Mouse (Mus musculus) kidney, embryonic 16.5 days (tissue): ENCODE data around the gene Vps52. TPM values are rescaled to one million over a fixed set of nuclear protein-coding genes. Genes with fewer than 3 reads are reported as not detected.

ENCODE experiments used
- ATAC-seq: fragments of 200-750 bp; cut with Nextera tagmentation; 2 replicates; pipeline ENCODE4 v1.8.0; 2017; ENCODE audit warnings: moderate TSS enrichment; ENCODE audit not compliant: low FRiP score, low TSS enrichment
- H3K27ac ChIP-seq: fragments of 300-500 bp; sonication (generic); 2 replicates; pipeline ENCODE4 v1.5.1; 2014; ENCODE audit warnings: low read length
- H3K27me3 ChIP-seq: fragments of 300-500 bp; sonication (generic); 2 replicates; pipeline ENCODE4 v1.6.1; 2014; ENCODE audit warnings: low read length, control low read depth, mixed read lengths; ENCODE audit not compliant: insufficient read depth
- H3K36me3 ChIP-seq: fragments of 300-500 bp; sonication (generic); 2 replicates; pipeline ENCODE4 v1.6.1; 2014; ENCODE audit warnings: low read length, control low read depth, mixed read lengths; ENCODE audit not compliant: insufficient read depth
- H3K4me1 ChIP-seq: fragments of 300-500 bp; sonication (generic); 2 replicates; pipeline ENCODE4 v1.6.1; 2014; ENCODE audit warnings: low read length, control low read depth, mixed read lengths; ENCODE audit not compliant: insufficient read depth
- H3K4me2 ChIP-seq: fragments of 300-500 bp; sonication (generic); replicated peaks from 2 replicates; pipeline ENCODE4 v1.6.1; 2014; ENCODE audit warnings: low read depth, low read length
- H3K4me3 ChIP-seq: fragments of 300-500 bp; sonication (generic); 2 replicates; pipeline ENCODE4 v1.5.1; 2014; ENCODE audit warnings: mild to moderate bottlenecking, low read length
- H3K9ac ChIP-seq: fragments of 300-500 bp; sonication (generic); replicated peaks from 2 replicates; pipeline ENCODE4 v1.6.1; 2014; ENCODE audit warnings: low read length
- H3K9me3 ChIP-seq: fragments of 300-500 bp; sonication (generic); 2 replicates; pipeline ENCODE4 v1.6.1; 2016; ENCODE audit warnings: low read length, control low read depth
- WGBS: fragments of 180-500 bp; shearing (Covaris S2); extraction: QIAGEN DNeasy Blood & Tissue Kit; methylation state at CpG from one replicate; pipeline ENCODE4 v1.1.7; 2014; 5-methylcytosine and 5-hydroxymethylcytosine counted together
- polyA plus RNA-seq: library from polyadenylated mRNA; unstranded; fragments of >200 nt; fragmentation: Nextera tagmentation; extraction: Ambion mirVana; gene quantifications from 2 replicates; pipeline ENCODE4 v1.2.1, GENCODE M21; 2015

The Vps52 gene
- 51.9 and 54.7 TPM in 2 replicates for polyA plus RNA-seq

DNA sequence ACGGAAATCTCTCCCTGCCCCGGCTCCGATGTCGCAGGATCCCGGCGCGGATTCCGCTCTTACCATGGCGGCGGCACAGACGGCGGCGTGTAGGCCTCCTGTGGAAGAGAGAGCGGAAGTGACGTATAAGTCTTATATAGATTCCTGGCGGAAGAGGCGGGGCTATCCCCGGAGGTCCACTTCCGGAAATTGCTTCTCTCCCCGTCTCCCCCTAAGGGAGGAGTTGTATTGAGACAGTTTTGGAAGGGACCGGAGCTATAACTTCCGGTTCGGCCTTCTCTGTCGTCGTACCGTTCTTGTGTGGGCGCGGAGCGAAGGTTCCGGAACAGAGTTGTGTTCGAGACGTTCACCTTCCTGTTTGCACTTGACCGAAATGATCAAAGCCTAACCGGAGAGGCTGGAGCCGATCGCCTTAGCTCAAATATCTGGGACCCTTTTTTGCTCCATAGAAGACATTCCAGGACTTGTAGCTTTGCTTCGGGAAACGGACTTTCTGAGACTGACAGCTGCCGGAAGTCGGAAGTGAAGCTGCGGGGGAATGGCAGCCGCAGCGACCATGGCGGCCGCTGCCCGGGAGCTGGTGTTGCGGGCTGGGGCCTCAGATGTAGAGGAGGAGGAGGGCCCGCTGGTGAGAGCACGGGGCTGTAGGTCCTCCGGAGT, at the start of gene Vps52, which contains the start of gene Rps18:
Gene Vps52 (plus strand): TSS at position 258 of the 660 bp plus-strand sequence.
Gene Rps18 (minus strand): TSS at position 447 of the 660 bp plus-strand sequence.
- H3K4me3 ChIP-seq: peak within 1 kb of the TSS; percentile 87
- H3K9me3 ChIP-seq: no peaks in the 10 kb centered on the region
- ATAC-seq: peak; percentile 79
- under 1% methylated on average over 50 of the region's 50 CpGs for WGBS
- H3K4me2 ChIP-seq: peak within 1 kb of the TSS; percentile 99
- H3K27ac ChIP-seq: peak within 1 kb of the TSS; percentile 87
- peaks cover 44% of the 10 kb centered on the region for H3K4me1 ChIP-seq
- peaks cover 42% of the 10 kb centered on the region for H3K36me3 ChIP-seq
- H3K9ac ChIP-seq: peak within 1 kb of the TSS; percentile 87
- H3K27me3 ChIP-seq: no peaks in the 10 kb centered on the region

DNA sequence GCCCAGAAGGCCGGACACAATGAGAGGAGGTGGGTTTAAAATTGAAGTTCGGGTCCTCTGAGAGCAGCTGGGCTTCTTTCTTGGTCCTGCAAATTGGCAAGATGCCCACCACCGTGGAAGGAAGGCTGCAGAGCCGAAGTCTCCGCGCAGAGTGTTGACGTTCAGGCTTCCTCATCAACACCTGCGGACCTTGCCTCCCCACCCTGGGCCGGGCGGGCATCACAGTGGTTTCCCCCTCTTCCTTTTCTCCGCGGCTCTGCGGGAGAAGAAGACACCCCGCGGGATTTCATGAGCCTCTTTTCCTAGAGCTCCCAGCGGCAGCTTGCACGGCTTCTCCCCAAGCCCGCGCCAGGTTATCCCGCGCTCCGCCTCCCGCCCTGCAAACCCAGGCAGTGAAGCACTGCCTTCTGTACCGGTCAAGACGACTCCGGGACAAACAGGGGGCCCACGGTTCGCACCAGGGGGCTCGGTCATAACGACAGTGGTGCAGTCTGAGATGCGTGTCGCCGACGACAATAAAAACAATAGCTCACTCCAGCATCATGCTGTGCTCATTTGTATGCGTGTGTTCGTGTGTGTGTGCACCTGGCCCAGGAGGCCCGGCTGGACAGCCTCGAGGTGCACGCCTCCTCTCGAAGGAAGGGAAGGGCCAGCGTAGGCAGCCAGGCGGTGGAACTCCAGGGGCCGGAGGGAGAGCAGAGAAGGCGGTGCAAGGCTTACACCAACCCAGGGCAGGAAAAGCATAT, 47.1 kb upstream of the Vps52 start:
- H3K4me2 ChIP-seq: peak overlapping the region; percentile 87
- H3K4me1 ChIP-seq: peaks cover 30% of the 10 kb centered on the region
- H3K27ac ChIP-seq: peak overlapping the region; percentile 90
- H3K27me3 ChIP-seq: no peaks in the 10 kb centered on the region
- peak overlapping the region; percentile 93 for H3K4me3 ChIP-seq
- H3K9ac ChIP-seq: peak overlapping the region; percentile 77
- WGBS: under 1% methylated on average over 44 of the region's 44 CpGs
- peak; percentile 40 for ATAC-seq
- H3K9me3 ChIP-seq: no peaks in the 10 kb centered on the region
- peaks cover 20% of the 10 kb centered on the region for H3K36me3 ChIP-seq

DNA sequence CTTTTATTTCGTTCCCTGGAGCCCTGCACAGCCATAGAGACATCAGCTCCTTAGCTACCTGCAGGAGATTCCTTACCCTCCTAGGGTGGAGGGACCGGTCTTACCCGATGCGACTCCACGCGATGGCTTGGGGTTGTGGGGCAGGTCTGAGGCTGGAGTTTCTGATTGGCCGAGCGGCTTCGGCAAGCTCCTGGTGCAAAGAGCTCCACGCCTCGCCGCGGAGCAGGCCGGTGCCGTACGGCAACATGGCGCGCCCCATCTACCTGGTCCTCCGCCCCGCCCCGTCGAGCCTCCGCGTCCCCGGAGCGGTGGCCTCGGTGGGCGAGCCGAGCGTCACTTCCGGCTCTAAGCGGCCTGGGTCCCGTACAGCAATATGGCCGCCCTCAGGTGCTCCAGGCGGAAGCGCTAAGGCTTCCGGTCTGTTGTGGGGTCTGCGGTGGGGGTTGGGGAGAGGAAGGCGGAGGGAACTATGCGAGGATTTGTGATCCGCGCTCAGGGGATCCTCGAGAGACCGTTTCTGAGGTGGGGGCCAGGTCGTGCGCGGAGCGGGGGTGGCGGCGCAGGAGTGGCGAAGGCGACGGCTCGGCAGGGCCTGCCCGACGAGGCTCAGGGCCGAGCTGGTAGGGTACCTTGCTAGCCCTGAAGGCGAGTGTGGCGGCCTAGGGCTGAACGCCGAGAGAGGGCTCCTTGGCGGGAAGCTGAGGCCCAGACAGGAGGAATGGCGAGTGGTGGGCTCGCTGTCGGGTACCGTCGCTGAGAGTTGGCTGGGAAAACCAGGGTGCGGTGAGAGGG, 46.3 kb upstream of the Vps52 start, which contains the start of gene Daxx:
Gene Daxx (plus strand): TSS at position 338 of the 792 bp plus-strand sequence.
- ATAC-seq: peak; percentile 96
- H3K9ac ChIP-seq: peak within 1 kb of the TSS; percentile 92
- under 1% methylated on average over 68 of the region's 68 CpGs for WGBS

DNA sequence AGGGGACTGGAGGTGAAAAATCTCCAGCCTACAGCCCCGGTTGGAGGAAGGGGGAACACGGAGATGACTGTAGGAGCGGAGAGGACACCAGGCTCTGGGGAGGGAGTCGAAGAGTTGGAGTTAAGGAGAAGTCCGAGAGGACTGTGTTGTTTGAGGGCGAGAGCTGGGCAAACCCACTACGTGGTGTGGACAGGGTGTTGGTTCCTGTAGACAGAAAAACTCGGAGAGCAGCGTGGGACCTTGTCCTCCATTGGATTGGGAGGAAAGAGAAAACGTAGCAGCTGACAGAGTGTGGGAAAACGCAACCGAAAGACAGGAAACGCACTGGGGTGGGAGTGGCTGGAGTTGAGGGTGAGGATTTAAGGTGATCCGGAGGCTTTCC, 45.8 kb upstream of the Vps52 start:
- Histone ChIP-seq H3K4me2 (peak overlapping the region; percentile 77), H3K27ac (peak overlapping the region; percentile 92), H3K9ac (peak overlapping the region; percentile 92), H3K4me1 (peaks cover 36% of the 10 kb centered on the region), H3K9me3 (no peaks in the 10 kb centered on the region), H3K4me3 (peak overlapping the region; percentile 93), H3K27me3 (no peaks in the 10 kb centered on the region), H3K36me3 (peaks cover 34% of the 10 kb centered on the region)
- WGBS: 0% methylated on average over 14 of the region's 14 CpGs
- peak; percentile 2 for ATAC-seq

More for the DNA sequence above, 46.3 kb upstream of the Vps52 start, which contains the start of gene Daxx:
- H3K9me3 ChIP-seq: no peaks in the 10 kb centered on the region
- no peaks in the 10 kb centered on the region for H3K27me3 ChIP-seq
- H3K4me3 ChIP-seq: peak within 1 kb of the TSS; percentile 93
- peaks cover 28% of the 10 kb centered on the region for H3K36me3 ChIP-seq
- peak within 1 kb of the TSS; percentile 92 for H3K27ac ChIP-seq
- peaks cover 30% of the 10 kb centered on the region for H3K4me1 ChIP-seq
- H3K4me2 ChIP-seq: peak within 1 kb of the TSS; percentile 87

DNA sequence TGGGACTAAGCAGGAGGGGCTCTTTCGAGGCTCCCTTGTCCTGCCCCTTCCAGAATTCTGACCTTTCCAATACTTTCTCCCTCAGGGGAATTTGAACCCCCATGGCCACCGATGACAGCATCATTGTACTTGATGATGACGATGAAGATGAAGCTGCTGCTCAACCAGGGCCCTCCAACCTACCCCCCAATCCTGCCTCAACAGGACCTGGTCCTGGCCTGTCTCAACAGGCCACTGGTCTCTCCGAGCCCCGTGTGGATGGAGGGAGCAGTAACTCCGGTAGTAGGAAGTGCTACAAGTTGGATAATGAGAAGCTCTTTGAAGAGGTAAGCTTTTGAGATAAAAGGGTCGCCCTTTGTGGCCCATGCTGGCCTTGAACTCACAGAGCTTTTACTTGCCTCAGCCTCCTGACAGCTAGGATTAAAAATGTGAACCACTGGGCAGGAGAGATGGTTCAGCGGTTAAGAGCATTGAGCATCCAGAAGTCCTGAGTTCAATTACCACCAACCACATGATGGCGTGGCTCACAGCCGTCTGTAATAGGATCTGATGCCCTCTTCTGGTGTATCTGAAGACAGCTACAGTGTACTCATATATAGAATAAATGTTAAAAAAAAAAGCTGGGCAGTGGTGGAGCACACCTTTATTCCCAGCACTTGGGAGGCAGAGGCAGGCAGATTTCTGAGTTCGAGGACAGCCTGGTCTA, 45.1 kb upstream of the Vps52 start:
- H3K4me2 ChIP-seq: peak overlapping the region; percentile 77
- no peaks in the 10 kb centered on the region for H3K27me3 ChIP-seq
- H3K9me3 ChIP-seq: no peaks in the 10 kb centered on the region
- peak overlapping the region; percentile 92 for H3K9ac ChIP-seq
- ATAC-seq: no peak
- H3K36me3 ChIP-seq: peaks cover 35% of the 10 kb centered on the region
- H3K4me3 ChIP-seq: peak overlapping the region; percentile 93
- H3K4me1 ChIP-seq: peaks cover 42% of the 10 kb centered on the region
- peak overlapping the region; percentile 92 for H3K27ac ChIP-seq
- 51% methylated on average over 11 of the region's 11 CpGs for WGBS

DNA sequence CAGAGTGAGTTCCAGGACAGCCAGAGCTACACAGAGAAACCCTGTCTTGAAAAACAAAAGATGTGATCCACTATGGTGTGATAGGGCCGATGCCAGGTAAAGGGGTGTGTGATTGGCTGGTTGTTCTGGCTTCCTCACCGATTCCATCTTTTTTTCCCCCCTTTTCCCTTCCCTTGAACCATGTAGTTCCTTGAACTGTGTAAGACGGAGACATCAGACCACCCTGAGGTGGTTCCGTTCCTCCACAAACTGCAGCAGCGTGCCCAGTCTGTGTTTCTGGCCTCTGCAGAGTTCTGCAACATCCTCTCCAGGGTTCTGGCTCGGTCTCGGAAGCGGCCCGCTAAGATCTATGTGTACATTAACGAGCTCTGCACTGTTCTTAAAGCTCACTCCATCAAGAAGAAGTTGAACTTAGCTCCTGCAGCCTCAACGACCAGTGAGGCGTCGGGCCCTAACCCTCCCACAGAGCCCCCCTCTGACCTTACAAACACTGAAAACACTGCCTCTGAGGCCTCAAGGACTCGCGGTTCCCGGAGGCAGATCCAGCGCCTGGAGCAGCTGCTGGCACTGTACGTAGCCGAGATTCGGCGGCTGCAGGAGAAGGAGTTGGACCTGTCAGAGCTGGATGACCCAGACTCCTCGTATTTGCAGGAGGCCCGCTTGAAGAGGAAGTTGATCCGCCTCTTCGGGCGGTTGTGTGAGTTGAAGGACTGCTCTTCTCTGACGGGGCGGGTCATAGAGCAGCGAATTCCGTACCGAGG, 44.4 kb upstream of the Vps52 start:
- 0 out of 2 replicates have a peak overlapping the region, but pooled peaks have one; percentile 37 for H3K27ac ChIP-seq
- ATAC-seq: no peak
- WGBS: 57% methylated on average over 31 of the region's 31 CpGs
- peaks cover 43% of the 10 kb centered on the region for H3K4me1 ChIP-seq
- H3K9me3 ChIP-seq: no peaks in the 10 kb centered on the region
- H3K27me3 ChIP-seq: no peaks in the 10 kb centered on the region
- H3K4me3 ChIP-seq: peak overlapping the region; percentile 13; the same call in 1 of the 2 replicates
- peaks cover 35% of the 10 kb centered on the region for H3K36me3 ChIP-seq
- no peak overlapping the region; the same call in 1 of the 2 replicates for H3K9ac ChIP-seq
- peak overlapping the region; percentile 77; the same call in 1 of the 2 replicates for H3K4me2 ChIP-seq

DNA sequence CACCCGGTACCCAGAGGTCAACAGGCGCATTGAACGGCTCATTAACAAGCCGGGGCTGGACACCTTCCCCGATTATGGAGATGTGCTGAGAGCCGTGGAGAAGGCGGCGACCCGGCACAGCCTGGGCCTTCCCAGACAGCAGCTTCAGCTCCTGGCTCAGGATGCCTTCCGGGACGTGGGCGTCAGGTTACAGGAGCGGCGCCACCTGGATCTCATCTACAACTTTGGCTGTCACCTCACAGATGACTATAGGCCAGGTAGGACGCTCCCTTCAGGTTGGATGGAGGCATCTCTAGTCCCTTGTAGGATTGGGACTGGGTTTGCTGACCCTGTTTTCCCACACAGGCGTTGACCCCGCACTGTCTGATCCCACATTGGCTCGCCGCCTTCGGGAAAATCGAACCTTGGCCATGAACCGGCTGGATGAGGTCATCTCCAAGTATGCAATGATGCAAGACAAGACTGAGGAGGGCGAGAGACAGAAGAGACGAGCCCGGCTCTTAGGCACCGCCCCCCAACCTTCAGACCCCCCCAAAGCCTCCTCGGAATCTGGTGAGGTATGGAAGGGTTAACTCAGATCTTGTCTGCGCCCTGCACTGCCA, 43.7 kb upstream of the Vps52 start:
- Histone ChIP-seq H3K27ac (no peak overlapping the region), H3K36me3 (peaks cover 35% of the 10 kb centered on the region), H3K4me1 (peaks cover 47% of the 10 kb centered on the region), H3K9ac (no peak overlapping the region), H3K4me2 (peak overlapping the region; percentile 77; the same call in 1 of the 2 replicates), H3K9me3 (no peaks in the 10 kb centered on the region), H3K4me3 (peak overlapping the region; percentile 13; the same call in 1 of the 2 replicates), H3K27me3 (no peaks in the 10 kb centered on the region)
- WGBS: 58% methylated on average over 28 of the region's 28 CpGs
- ATAC-seq: no peak

DNA sequence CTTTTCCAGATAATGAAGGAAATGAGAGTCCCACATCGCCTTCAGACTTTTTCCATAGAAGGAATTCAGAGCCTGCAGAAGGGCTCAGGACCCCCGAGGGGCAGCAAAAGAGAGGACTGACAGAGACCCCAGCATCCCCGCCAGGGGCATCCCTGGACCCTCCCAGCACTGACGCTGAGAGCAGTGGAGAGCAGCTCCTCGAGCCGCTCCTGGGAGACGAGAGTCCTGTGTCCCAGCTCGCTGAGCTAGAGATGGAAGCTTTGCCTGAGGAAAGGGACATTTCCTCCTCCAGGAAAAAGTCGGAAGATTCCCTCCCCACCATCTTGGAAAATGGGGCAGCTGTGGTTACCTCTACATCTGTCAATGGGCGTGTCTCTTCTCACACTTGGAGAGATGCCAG, 42.3 kb upstream of the Vps52 start:
- Histone ChIP-seq H3K36me3 (peaks cover 43% of the 10 kb centered on the region), H3K4me2 (no peak overlapping the region), H3K4me3 (no peak overlapping the region), H3K27ac (no peak overlapping the region), H3K9ac (no peak overlapping the region), H3K9me3 (no peaks in the 10 kb centered on the region), H3K4me1 (peaks cover 45% of the 10 kb centered on the region), H3K27me3 (no peaks in the 10 kb centered on the region)
- no peak for ATAC-seq
- WGBS: 90% methylated on average over 10 of the region's 10 CpGs
